ENCODE assay signal across 9 mouse cellular contexts in genomic region chr2:28539206-28539605, GRCm38 (mm10). TPM values are rescaled to one million over a fixed set of nuclear protein-coding genes. Genes with fewer than 3 reads are reported as not detected.
DNase-seq lines count a peak whose midpoint lies in the region; ATAC-seq lines count a peak whose summit lies in the region.
"Had no signal": no experiment of that assay in that cellular context is flagged by ENCODE, and none has a peak within 500 bp of the region (broad histone marks: within the 10 kb centered on the region; RNA-seq: fewer than 3 reads in every experiment).

No protein-coding gene starts in this region.

- H3K4me2 ChIP-seq in liver, embryonic 11.5 days: no peak overlapping the region
- peak overlapping the region; percentile 12; the same call in 1 of the 2 replicates for H3K4me2 ChIP-seq in hindbrain, embryonic 14.5 days (replicated peaks)

- ATAC-seq in liver, embryonic 11.5 days (replicated peaks; ENCODE audit: low FRiP score): no peak
- peak; percentile 35; the same call in 1 of the 2 replicates for ATAC-seq in hindbrain, embryonic 14.5 days (ENCODE audit: low FRiP score)
- ATAC-seq in erythroblast, adult 5-6 weeks (replicated peaks; ENCODE audit: low FRiP score, poor library complexity, severe bottlenecking): no peak

- no peaks in the 10 kb centered on the region for H3K36me3 ChIP-seq in liver, embryonic 11.5 days (ENCODE audit: control insufficient read depth, insufficient read depth, low read length)
- peaks cover 37% of the 10 kb centered on the region for H3K36me3 ChIP-seq in hindbrain, embryonic 14.5 days (replicated peaks; ENCODE audit: control insufficient read depth, insufficient read depth)
- H3K36me3 ChIP-seq in limb, embryonic 10.5 days: peaks cover 59% of the 10 kb centered on the region

- peak; percentile 33 for DNase-seq in liver
- DNase-seq in liver, embryonic 11.5 days (ENCODE audit: low spot score): no peak
- peak; percentile 66 to 76 for DNase-seq in cerebellum, postnatal 14 days
- DNase-seq in gastrocnemius, adult 8-10 months (ENCODE audit: low spot score in 2 of 2): peak; percentile 83 to 84
- peak; percentile 53 for DNase-seq in hindbrain, embryonic 14.5 days (ENCODE audit: low spot score)
- DNase-seq in limb, embryonic 10.5 days (ENCODE audit: low spot score): peak; percentile 59
- DNase-seq in neural tube, embryonic 10.5 days (ENCODE audit: extremely low spot score, low spot score): peak; percentile 56

- 67% methylated on average over 7 of the region's 7 CpGs for WGBS in liver, embryonic 11.5 days
- 20% methylated on average over 7 of the region's 7 CpGs for WGBS in hindbrain, embryonic 14.5 days
- whole genome bisulfite sequencing in limb, embryonic 10.5 days: 51% methylated on average over 7 of the region's 7 CpGs

- no peak overlapping the region for H3K9ac ChIP-seq in liver, embryonic 11.5 days (ENCODE audit: low read depth, low read length)
- peak overlapping the region; percentile 51 for H3K9ac ChIP-seq in hindbrain, embryonic 14.5 days

- no peak overlapping the region for H3K27ac ChIP-seq in liver, embryonic 11.5 days (ENCODE audit: low read depth, low read length)
- peak overlapping the region; percentile 66 for H3K27ac ChIP-seq in hindbrain, embryonic 14.5 days
- peak overlapping the region; percentile 75 for H3K27ac ChIP-seq in limb, embryonic 10.5 days

- H3K4me1 ChIP-seq in liver, embryonic 11.5 days (replicated peaks; ENCODE audit: control insufficient read depth, insufficient read depth, low read length): peaks cover 18% of the 10 kb centered on the region
- H3K4me1 ChIP-seq in hindbrain, embryonic 14.5 days (replicated peaks; ENCODE audit: control insufficient read depth, insufficient read depth, low read length): peaks cover 60% of the 10 kb centered on the region
- peaks cover 65% of the 10 kb centered on the region for H3K4me1 ChIP-seq in limb, embryonic 10.5 days

- no peak overlapping the region for H3K4me3 ChIP-seq in liver, embryonic 11.5 days (ENCODE audit: low read depth, low read length)
- H3K4me3 ChIP-seq in hindbrain, embryonic 14.5 days (replicated peaks; ENCODE audit: low read length): no peak overlapping the region
- no peak overlapping the region for H3K4me3 ChIP-seq in limb, embryonic 10.5 days

- H3K27me3 ChIP-seq in liver, embryonic 11.5 days (replicated peaks; ENCODE audit: control insufficient read depth, insufficient read depth, low read length): peaks cover 3% of the 10 kb centered on the region
- no peaks in the 10 kb centered on the region for H3K27me3 ChIP-seq in hindbrain, embryonic 14.5 days (ENCODE audit: control insufficient read depth, insufficient read depth, low read length)
- H3K27me3 ChIP-seq in limb, embryonic 10.5 days (ENCODE audit: low read depth, poor library complexity, severe bottlenecking): no peaks in the 10 kb centered on the region

- no peaks in the 10 kb centered on the region for H3K9me3 ChIP-seq in liver, embryonic 11.5 days (ENCODE audit: control insufficient read depth, low read length)
- H3K9me3 ChIP-seq in hindbrain, embryonic 14.5 days (ENCODE audit: control insufficient read depth, low read length): no peaks in the 10 kb centered on the region
- H3K9me3 ChIP-seq in limb, embryonic 10.5 days (replicated peaks): no peaks in the 10 kb centered on the region

RNA-seq across cellular contexts. Expression of gene Cel, which starts 24.0 kb away (rescaled TPM):
- not detected in 2 replicates for polyA plus RNA-seq in liver, embryonic 11.5 days (2014; fragmentation: Nextera tagmentation; extraction: Ambion mirVana)
- not detected for total RNA-seq in gastrocnemius, adult 8-10 months (2022)
- polyA plus RNA-seq in hindbrain, embryonic 14.5 days (2014; fragmentation: Nextera tagmentation; extraction: Ambion mirVana): not detected in 2 replicates
- not detected in 2 replicates for polyA plus RNA-seq in limb, embryonic 10.5 days (2016; fragmentation: Nextera tagmentation; extraction: Ambion mirVana)
- not detected in 2 replicates for total RNA-seq in erythroblast, adult 5-6 weeks (2015; ENCODE audit: low replicate concordance)
- total RNA-seq in erythroblast, adult 5-6 weeks (2017; ENCODE audit: low replicate concordance): not detected in 2 replicates
- total RNA-seq: MEL had no signal

RNA-seq across cellular contexts. Expression of gene Ralgds, which starts 26.3 kb away (rescaled TPM):
- polyA plus RNA-seq in liver, embryonic 11.5 days (2014; fragmentation: Nextera tagmentation; extraction: Ambion mirVana): 11.3 and 12.9 TPM in 2 replicates
- total RNA-seq in gastrocnemius, adult 8-10 months (2022): 10 to 100 TPM in 2 of 4 experiments, 1 to 10 TPM in 2; 8.1 to 11.1 (median 9.4) TPM
- 92.9 and 95.5 TPM in 2 replicates for polyA plus RNA-seq in hindbrain, embryonic 14.5 days (2014; fragmentation: Nextera tagmentation; extraction: Ambion mirVana)
- 46.7 and 58.9 TPM in 2 replicates for polyA plus RNA-seq in limb, embryonic 10.5 days (2016; fragmentation: Nextera tagmentation; extraction: Ambion mirVana)
- 1.5 TPM in 1 of 2 replicates, not detected in the other for total RNA-seq in erythroblast, adult 5-6 weeks (2015; ENCODE audit: low replicate concordance)
- 0.28 and 4.2 TPM in 2 replicates for total RNA-seq in erythroblast, adult 5-6 weeks (2017; ENCODE audit: low replicate concordance)

RNA-seq across cellular contexts. Expression of gene Gm10134, which starts 33.3 kb away (rescaled TPM):
- 0.73 and 0.78 TPM in 2 replicates for polyA plus RNA-seq in liver, embryonic 11.5 days (2014; fragmentation: Nextera tagmentation; extraction: Ambion mirVana)
- total RNA-seq in gastrocnemius, adult 8-10 months (2022): 1 to 10 TPM in 1 of 4 experiments, not detected in 3; 1.6 TPM
- polyA plus RNA-seq in hindbrain, embryonic 14.5 days (2014; fragmentation: Nextera tagmentation; extraction: Ambion mirVana): 0.90 and 2.9 TPM in 2 replicates
- not detected in 2 replicates for polyA plus RNA-seq in limb, embryonic 10.5 days (2016; fragmentation: Nextera tagmentation; extraction: Ambion mirVana)
- 5.9 TPM in 1 of 2 replicates, not detected in the other for total RNA-seq in erythroblast, adult 5-6 weeks (2015; ENCODE audit: low replicate concordance)
- total RNA-seq in erythroblast, adult 5-6 weeks (2017; ENCODE audit: low replicate concordance): not detected in 2 replicates
- total RNA-seq: MEL had no signal

RNA-seq across cellular contexts. Expression of gene Gbgt1, which starts 42.5 kb away (rescaled TPM):
- polyA plus RNA-seq in liver, embryonic 11.5 days (2014; fragmentation: Nextera tagmentation; extraction: Ambion mirVana): 0.22 and 0.32 TPM in 2 replicates
- total RNA-seq in gastrocnemius, adult 8-10 months (2022): under 1 TPM; 0.36 to 0.99 (median 0.62) TPM
- polyA plus RNA-seq in hindbrain, embryonic 14.5 days (2014; fragmentation: Nextera tagmentation; extraction: Ambion mirVana): 1.3 and 1.7 TPM in 2 replicates
- polyA plus RNA-seq in limb, embryonic 10.5 days (2016; fragmentation: Nextera tagmentation; extraction: Ambion mirVana): not detected in 2 replicates
- total RNA-seq in erythroblast, adult 5-6 weeks (2015; ENCODE audit: low replicate concordance): not detected in 2 replicates
- total RNA-seq in erythroblast, adult 5-6 weeks (2017; ENCODE audit: low replicate concordance): not detected in 2 replicates
- total RNA-seq: MEL had no signal

RNA-seq across cellular contexts. Expression of gene Gtf3c5, which starts 44.3 kb away (rescaled TPM):
- polyA plus RNA-seq in liver, embryonic 11.5 days (2014; fragmentation: Nextera tagmentation; extraction: Ambion mirVana): 30.8 and 32.9 TPM in 2 replicates
- 1 to 10 TPM; 6.5 to 8.2 (median 7.4) TPM for total RNA-seq in gastrocnemius, adult 8-10 months (2022)
- polyA plus RNA-seq in hindbrain, embryonic 14.5 days (2014; fragmentation: Nextera tagmentation; extraction: Ambion mirVana): 28.6 and 29.3 TPM in 2 replicates
- 69.9 and 71.6 TPM in 2 replicates for polyA plus RNA-seq in limb, embryonic 10.5 days (2016; fragmentation: Nextera tagmentation; extraction: Ambion mirVana)
- 4.0 and 6.3 TPM in 2 replicates for total RNA-seq in erythroblast, adult 5-6 weeks (2015; ENCODE audit: low replicate concordance)
- 2.8 and 2.9 TPM in 2 replicates for total RNA-seq in erythroblast, adult 5-6 weeks (2017; ENCODE audit: low replicate concordance)
